Mouse (Mus musculus) embryonic facial prominence, embryonic 10.5 days (tissue): ENCODE results near the gene Ston2. TPM values are rescaled to one million over a fixed set of nuclear protein-coding genes. Genes with fewer than 3 reads are reported as not detected.
A peak's percentile ranks its signal among the peaks of the same experiment; 100 is the strongest.

Source experiments
- DNase-seq: peaks from one replicate; pipeline ENCODE4 v3.0.0-alpha.2; 2017; ENCODE audit warnings: low spot score
- H3K27ac ChIP-seq: fragments of 300-500 bp; sonication (generic); replicated peaks from 2 replicates; pipeline ENCODE4 v1.5.1; 2016; ENCODE audit warnings: mild to moderate bottlenecking
- H3K27me3 ChIP-seq: fragments of 300-500 bp; sonication (generic); replicated peaks from 2 replicates; pipeline ENCODE4 v1.6.1; 2016; ENCODE audit warnings: low read depth, mild to moderate bottlenecking; ENCODE audit not compliant: poor library complexity, severe bottlenecking
- H3K36me3 ChIP-seq: fragments of 300-500 bp; sonication (generic); replicated peaks from 2 replicates; pipeline ENCODE4 v1.6.1; 2016; ENCODE audit warnings: mild to moderate bottlenecking, moderate library complexity
- H3K4me1 ChIP-seq: fragments of 300-500 bp; sonication (generic); 2 replicates; pipeline ENCODE4 v1.6.1; 2016
- H3K4me3 ChIP-seq: fragments of 300-500 bp; sonication (generic); 2 replicates; pipeline ENCODE4 v1.5.1; 2016; ENCODE audit warnings: mild to moderate bottlenecking, moderate library complexity
- H3K9me3 ChIP-seq: fragments of 300-500 bp; sonication (generic); 2 replicates; pipeline ENCODE4 v1.6.1; 2016; ENCODE audit warnings: mild to moderate bottlenecking
- WGBS: fragments of 180-500 bp; shearing (Covaris S2); methylation state at CpG from one replicate; pipeline ENCODE4 v1.1.7; 2016; 5-methylcytosine and 5-hydroxymethylcytosine counted together
- polyA plus RNA-seq: library from polyadenylated mRNA; unstranded; fragments of >200 nt; fragmentation: Nextera tagmentation; extraction: Ambion mirVana; gene quantifications from 2 replicates; pipeline ENCODE4 v1.2.1, GENCODE M21; 2016

Ston2 gene
- polyA plus RNA-seq, 1 experiment from 2014 or later: 7.0 TPM

DNA sequence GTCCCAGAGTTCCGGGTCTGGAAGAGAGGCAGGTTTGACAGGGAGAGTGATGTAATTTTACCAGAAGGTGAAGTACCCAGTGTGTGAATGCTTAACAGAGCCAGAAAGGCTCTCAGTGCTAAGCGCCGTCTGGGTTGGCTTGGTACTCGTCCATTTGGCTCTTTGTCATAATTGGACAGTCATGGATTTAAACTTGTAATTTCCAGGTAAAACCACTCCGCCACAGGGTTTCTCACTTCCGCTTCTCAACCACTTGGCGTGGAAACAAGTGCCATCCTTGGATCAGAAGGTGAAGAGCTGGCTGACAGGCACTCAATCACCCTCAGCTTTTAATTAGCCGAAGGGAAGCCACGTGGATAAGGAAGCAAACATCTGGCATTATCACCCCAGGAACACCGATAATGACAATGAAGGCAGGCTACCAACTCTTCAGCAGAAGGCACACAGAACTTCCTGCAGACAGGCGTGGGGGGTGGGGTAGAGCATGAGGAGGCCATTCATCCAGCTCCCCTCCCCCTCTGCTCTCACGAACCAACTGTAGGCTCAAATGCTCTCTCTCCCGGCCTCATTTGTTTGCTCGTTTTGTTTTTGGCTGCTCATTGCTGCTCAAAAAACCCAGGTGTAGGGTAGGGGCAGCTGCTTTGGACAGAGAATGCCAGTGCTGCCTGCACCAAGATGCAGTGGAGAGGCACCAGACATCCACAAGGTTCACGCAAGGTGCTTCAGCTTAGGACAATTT lies 103.9 kb downstream of the Ston2 start:
- WGBS: 19% methylated on average over 15 of the region's 15 CpGs
- Histone ChIP-seq H3K4me1 (peaks cover 56% of the 10 kb centered on the region), H3K9me3 (no peaks in the 10 kb centered on the region), H3K4me3 (peak overlapping the region; percentile 53), H3K36me3 (no peaks in the 10 kb centered on the region), H3K27me3 (peaks cover 3% of the 10 kb centered on the region; the same call in 1 of the 2 replicates), H3K27ac (peak overlapping the region; percentile 83)
- DNase-seq: peak; percentile 65

DNA sequence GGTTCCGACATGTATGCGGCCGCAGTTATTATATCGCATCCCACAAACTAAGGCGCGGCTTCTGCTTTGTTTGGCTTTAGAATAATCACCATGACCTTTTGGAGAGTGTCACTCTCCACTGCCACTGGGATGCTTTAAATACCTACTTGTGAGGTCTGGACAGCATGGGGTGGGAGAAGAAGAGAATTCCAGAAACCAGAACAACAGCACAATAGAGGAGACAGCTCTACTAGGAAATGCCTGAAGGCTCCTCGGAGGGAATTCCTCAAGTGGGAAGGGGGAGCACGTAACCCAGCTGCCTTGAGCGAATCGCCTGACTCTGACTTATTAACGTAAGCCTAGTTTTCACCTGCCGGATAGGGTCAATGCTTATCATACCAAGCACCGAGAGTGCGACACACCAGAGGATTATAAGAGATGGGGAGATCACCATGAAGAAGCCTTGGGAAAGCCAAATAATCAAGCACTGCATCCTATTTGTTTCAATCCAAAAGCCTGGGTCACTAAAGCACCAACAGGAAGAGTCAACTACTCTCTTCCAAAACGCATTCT lies 104.6 kb downstream of the Ston2 start:
- Histone ChIP-seq H3K4me3 (peak overlapping the region; percentile 53), H3K36me3 (no peaks in the 10 kb centered on the region), H3K27ac (peak overlapping the region; percentile 83), H3K9me3 (no peaks in the 10 kb centered on the region), H3K4me1 (peaks cover 62% of the 10 kb centered on the region), H3K27me3 (peaks cover 3% of the 10 kb centered on the region; the same call in 1 of the 2 replicates)
- 35% methylated on average over 15 of the region's 15 CpGs for WGBS
- peak; percentile 20 for DNase-seq

DNA sequence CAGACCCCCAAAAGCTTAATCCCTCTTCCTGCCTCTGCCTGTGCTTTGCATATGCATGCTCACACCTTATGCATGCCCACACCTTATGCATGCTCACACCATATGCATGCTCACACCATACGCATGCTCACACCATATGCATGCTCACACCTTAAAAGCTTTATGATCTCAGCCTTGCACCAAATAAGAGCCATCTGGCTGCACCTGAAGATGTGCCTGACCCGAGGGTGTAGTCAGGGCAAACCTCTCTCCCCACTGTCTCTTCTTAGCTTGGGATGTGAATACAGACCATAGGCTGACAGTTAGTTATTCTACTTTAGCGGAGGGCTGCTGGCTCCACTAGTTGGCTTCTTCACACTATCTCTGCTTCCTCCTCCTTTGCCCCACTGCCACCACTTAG lies 105.1 kb downstream of the Ston2 start:
- 69% methylated on average over 3 of the region's 3 CpGs for WGBS
- no peaks in the 10 kb centered on the region for H3K9me3 ChIP-seq
- H3K27me3 ChIP-seq: peaks cover 3% of the 10 kb centered on the region; the same call in 1 of the 2 replicates
- no peaks in the 10 kb centered on the region for H3K36me3 ChIP-seq
- DNase-seq: no peak
- H3K4me3 ChIP-seq: peak overlapping the region; percentile 53
- H3K27ac ChIP-seq: peak overlapping the region; percentile 83
- H3K4me1 ChIP-seq: peaks cover 62% of the 10 kb centered on the region

DNA sequence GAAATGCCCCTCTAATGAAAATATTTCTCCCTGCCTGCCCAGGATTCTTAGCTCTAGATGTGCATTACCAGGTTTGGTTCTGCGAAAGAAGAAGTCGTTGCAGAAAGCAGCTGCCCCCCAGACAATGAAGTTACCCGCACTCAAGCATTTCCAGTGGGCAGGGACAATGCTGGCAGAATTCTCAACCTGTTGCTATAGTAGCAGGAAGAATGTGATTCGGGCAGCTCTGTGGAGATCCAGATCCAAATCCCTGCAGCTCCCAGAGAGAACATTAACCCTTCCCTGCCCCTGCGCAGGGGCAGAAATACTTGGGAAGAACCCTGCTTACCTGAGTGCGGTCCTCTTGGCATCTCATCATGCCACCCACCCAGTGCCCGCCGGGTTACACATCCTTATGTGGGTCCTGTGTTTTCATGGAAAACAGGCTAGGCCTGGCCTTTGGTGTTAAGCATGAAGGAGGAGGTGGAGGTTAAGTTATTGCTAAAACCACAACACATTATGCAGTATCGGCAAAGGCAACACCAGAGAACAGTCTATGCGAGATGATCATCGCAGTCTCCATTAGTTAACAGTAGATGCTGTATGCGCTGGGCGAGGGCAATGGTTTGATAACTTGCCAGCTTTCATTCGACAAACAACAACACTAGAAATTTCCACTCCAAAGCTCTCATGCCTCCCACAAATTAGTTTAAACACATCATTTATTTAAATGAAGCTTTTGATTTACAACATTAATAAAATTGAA lies 108.7 kb downstream of the Ston2 start:
- DNase-seq: peak; percentile 39

DNA sequence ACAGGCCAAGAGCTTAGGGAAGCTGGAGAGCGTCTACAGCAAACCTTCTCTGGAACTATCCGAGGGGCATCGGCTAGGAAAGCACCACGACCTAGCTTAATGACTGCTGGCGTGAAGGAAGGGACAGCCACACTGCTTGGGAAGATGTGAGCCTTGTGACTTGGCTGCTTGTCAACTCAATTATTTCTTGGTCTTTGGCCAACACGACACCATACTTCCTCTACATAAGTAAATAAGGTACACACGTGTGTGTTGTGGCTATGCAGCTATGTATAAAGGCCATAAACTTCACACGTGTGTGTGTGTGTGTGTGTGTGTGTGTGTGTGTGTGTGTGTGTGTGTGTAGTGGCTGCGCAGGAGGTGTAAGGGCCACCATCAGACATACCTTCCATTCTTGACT lies 112.2 kb downstream of the Ston2 start:
- no peaks in the 10 kb centered on the region for H3K9me3 ChIP-seq
- no peak overlapping the region for H3K27ac ChIP-seq
- H3K4me3 ChIP-seq: no peak overlapping the region
- no peaks in the 10 kb centered on the region for H3K27me3 ChIP-seq
- DNase-seq: no peak
- peaks cover 18% of the 10 kb centered on the region for H3K4me1 ChIP-seq
- no peaks in the 10 kb centered on the region for H3K36me3 ChIP-seq
- 92% methylated on average over 9 of the region's 9 CpGs for WGBS

More for the DNA sequence above, 108.7 kb downstream of the Ston2 start:
- no peaks in the 10 kb centered on the region for H3K9me3 ChIP-seq
- H3K4me3 ChIP-seq: peak overlapping the region; percentile 16; the same call in 1 of the 2 replicates
- WGBS: 58% methylated on average over 14 of the region's 14 CpGs
- peaks cover 38% of the 10 kb centered on the region for H3K4me1 ChIP-seq
- H3K27ac ChIP-seq: peak overlapping the region; percentile 40; the same call in 1 of the 2 replicates
- no peaks in the 10 kb centered on the region; the same call in 1 of the 2 replicates for H3K27me3 ChIP-seq
- H3K36me3 ChIP-seq: no peaks in the 10 kb centered on the region

DNA sequence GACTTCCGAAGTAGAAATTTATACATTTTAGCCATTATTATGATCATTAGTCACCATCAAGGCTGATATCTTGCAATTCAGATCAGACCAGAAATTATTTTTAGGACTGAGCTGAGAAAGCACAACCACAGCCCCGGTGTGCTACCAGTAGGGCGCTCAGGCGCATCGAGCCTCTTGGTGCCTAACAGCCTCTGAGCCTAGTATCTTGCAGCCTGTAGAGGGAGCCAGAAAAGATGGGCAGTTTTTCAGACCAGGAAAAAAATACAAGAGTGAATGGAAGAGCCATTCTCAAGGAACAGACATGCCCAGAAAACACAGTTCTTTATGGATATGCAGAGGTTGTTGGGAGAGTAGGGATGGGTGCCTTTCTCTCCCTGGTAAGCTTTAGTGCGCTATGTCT lies 115.0 kb downstream of the Ston2 start:
- H3K36me3 ChIP-seq: no peaks in the 10 kb centered on the region
- no peak overlapping the region for H3K27ac ChIP-seq
- no peak for DNase-seq
- H3K27me3 ChIP-seq: no peaks in the 10 kb centered on the region
- WGBS: 91% methylated on average over 6 of the region's 6 CpGs
- no peaks in the 10 kb centered on the region for H3K9me3 ChIP-seq
- no peak overlapping the region for H3K4me3 ChIP-seq
- no peaks in the 10 kb centered on the region for H3K4me1 ChIP-seq

DNA sequence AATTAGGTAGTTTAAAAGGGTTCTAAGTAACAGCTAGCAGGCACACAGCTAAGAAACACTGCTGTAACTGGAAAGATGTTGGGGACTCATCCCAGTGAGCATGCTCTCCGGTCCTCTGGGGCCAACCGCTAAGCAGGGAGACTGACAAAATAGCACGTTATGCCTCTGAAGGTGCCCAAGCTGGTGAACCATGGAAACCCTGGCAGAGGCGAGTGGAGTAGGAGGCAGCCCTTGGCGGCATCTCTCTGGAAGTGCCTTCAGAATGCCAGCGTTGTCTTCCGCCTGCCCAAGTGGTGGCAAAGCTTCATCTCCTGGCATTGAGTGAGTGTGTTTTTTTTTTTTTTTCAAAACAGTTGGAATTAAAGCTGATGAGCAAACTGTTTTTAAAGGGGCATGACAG lies 115.7 kb downstream of the Ston2 start:
- DNase-seq: no peak
- 91% methylated on average over 7 of the region's 7 CpGs for WGBS
- Histone ChIP-seq H3K36me3 (no peaks in the 10 kb centered on the region), H3K27me3 (no peaks in the 10 kb centered on the region), H3K27ac (no peak overlapping the region), H3K4me3 (no peak overlapping the region), H3K9me3 (no peaks in the 10 kb centered on the region), H3K4me1 (no peaks in the 10 kb centered on the region)

DNA sequence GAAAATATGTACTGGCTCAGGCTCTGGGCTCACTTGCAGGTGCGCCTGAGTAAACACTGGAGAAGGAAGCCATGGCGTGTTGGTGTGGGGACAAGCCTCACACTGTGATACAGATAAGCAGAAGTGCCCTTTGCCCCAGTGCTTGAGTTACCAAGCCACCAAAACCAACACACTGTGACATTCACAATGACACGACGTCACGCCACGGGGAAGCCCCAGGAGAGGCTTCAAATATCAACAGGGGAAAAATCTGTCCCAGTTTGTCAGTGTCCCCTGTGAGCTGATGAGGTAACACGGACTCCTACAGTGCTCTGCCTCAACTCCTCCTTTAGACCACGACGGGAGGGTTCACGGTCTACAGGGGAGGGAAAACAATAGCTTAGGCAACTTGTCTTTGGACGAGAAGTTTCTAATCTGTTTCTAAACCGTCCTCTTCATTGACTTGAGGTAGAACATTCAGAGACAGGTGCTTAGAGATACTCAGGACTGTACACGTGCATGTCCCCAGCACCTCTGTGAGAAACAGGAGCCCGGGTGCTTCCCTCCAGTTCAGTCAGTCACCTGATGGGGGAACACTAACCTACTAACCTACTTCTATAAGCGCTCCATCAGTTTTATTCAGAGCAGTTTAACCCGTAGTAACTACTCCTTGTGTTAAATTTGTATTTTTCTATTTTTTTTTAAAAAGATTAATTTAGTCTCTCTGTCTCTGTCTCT lies 119.5 kb downstream of the Ston2 start:
- Histone ChIP-seq H3K4me1 (0 out of 2 replicates have a peak, but pooled peaks cover 1% of the 10 kb centered on the region), H3K27ac (no peak overlapping the region), H3K27me3 (no peaks in the 10 kb centered on the region), H3K36me3 (no peaks in the 10 kb centered on the region), H3K9me3 (no peaks in the 10 kb centered on the region), H3K4me3 (no peak overlapping the region)
- 72% methylated on average over 16 of the region's 16 CpGs for WGBS
- no peak for DNase-seq

DNA sequence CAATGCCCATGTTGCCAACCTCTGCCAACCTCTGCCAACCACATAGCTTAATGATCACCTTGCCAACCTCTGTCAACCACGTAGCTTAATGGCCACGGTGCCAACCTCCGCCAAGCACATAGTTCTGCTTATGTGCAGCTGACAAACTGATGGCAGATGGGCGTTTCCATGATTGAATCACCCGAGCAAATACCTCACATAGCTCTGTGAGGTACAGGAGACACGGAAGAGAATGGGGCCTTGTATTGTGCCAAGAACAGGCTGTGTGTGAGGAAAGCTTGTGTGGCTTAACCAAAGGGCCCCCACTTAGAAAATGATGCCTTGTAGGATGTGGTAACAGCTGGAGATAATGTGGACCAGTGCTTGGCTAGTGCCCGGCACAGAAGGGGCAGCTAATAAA lies 120.4 kb downstream of the Ston2 start:
- WGBS: 84% methylated on average over 7 of the region's 7 CpGs
- Histone ChIP-seq H3K4me3 (no peak overlapping the region), H3K9me3 (no peaks in the 10 kb centered on the region), H3K36me3 (no peaks in the 10 kb centered on the region), H3K4me1 (0 out of 2 replicates have a peak, but pooled peaks cover 8% of the 10 kb centered on the region), H3K27me3 (no peaks in the 10 kb centered on the region), H3K27ac (no peak overlapping the region)
- no peak for DNase-seq

DNA sequence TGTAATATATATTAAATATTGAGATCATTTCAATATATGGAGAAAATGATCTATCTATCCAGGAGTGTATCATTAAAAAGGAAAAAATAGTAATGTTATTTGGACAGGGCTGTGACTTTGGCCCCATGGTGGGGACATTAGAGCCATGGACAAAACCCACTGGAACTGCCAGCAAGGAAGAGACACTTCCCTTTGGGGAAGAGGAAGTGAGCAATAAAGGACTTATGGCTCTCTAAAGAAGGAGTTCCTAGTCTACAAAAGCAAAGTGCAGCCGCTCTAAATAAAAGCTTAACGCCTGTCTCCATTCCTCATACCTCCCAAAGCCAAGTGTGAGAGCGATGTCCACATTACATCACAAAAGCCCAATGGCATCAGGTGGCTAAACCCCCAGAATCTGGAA lies 121.6 kb downstream of the Ston2 start:
- Histone ChIP-seq H3K27ac (no peak overlapping the region), H3K36me3 (no peaks in the 10 kb centered on the region), H3K4me1 (0 out of 2 replicates have a peak, but pooled peaks cover 10% of the 10 kb centered on the region), H3K4me3 (no peak overlapping the region), H3K27me3 (no peaks in the 10 kb centered on the region), H3K9me3 (no peaks in the 10 kb centered on the region)
- 90% methylated on average over 3 of the region's 3 CpGs for WGBS
- no peak for DNase-seq

DNA sequence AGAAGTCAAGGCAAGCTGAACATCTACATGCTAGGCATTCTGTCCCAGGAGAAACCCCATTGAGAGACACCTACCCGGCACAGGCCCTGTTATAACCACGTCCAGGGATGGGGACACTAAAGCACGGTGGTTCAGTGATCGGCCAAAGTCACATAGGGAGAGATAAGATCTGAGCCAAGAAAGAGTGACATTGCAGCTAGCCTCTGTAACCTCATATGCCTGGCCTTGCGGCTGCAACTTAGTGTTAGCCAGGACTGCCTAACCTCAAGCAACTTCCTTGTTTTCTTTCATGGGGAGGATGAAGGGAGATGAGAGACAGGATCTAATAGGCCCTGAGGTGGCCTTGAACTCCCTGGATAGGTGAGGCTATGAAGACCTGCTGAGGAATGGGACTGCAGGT lies 122.8 kb downstream of the Ston2 start:
- Histone ChIP-seq H3K27ac (no peak overlapping the region), H3K4me3 (no peak overlapping the region), H3K27me3 (no peaks in the 10 kb centered on the region), H3K9me3 (no peaks in the 10 kb centered on the region), H3K36me3 (no peaks in the 10 kb centered on the region), H3K4me1 (0 out of 2 replicates have a peak, but pooled peaks cover 10% of the 10 kb centered on the region)
- WGBS: 87% methylated on average over 5 of the region's 5 CpGs
- no peak for DNase-seq

DNA sequence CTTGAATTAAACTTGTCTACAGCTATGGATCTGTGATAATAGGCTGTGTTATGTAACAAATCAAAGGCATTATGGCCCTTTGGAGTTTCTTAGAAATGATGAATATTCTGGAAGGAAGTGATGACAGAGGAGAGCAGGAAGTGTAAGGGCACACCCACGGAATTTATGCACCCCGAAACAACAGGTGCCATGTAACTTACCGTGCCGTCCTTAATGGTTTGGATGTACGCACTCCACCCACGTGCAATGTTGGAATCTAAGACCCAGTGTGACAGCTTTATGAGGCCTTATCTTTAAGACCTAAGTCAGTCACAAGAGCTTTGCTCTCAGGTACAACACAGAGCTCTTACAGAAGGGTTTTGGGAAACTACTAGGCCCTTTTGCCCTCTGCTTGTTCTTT lies 124.9 kb downstream of the Ston2 start:
- no peaks in the 10 kb centered on the region for H3K9me3 ChIP-seq
- no peaks in the 10 kb centered on the region for H3K27me3 ChIP-seq
- no peak overlapping the region for H3K27ac ChIP-seq
- H3K4me1 ChIP-seq: 0 out of 2 replicates have a peak, but pooled peaks cover 10% of the 10 kb centered on the region
- H3K36me3 ChIP-seq: no peaks in the 10 kb centered on the region
- DNase-seq: no peak
- 87% methylated on average over 6 of the region's 6 CpGs for WGBS
- no peak overlapping the region for H3K4me3 ChIP-seq
